Mouse (Mus musculus) erythroblast, embryonic 14.5 days (primary cell): Measurements from ENCODE around the gene Sphk1.

Experiments used
- GATA1 ChIP-seq: IDR thresholded peaks from 2 replicates; pipeline ENCODE4 v1.6.1; 2012; ENCODE audit warnings: low read length, inconsistent platforms, mixed read lengths
- TAL1 ChIP-seq: IDR thresholded peaks from 3 replicates; pipeline ENCODE4 v1.6.1; 2012; ENCODE audit warnings: low read length, inconsistent platforms, mixed read lengths

DNA sequence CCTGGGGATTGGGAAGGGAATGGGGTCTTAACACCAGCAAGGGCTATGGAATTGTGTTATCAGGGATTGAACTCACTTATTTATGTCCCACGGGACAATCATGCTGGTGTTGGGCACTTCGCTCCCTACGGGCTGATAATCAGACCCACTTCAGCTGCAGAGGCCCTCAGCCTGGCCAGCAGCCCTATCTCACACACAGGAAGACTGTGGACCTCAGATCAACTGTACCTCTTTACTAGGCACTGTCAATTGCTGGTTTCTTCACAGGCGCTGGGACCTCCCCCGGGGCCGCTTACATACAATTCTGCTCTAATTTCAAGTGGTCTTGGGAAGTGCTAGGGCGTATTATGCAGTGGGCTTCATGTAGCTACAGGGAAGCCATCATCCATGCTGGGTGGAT is 6.0 kb downstream of the Sphk1 start:
- TF ChIP-seq GATA1 (no peak), TAL1 (peak; percentile 48; the same call in 2 of the 3 replicates)
